Mouse (Mus musculus) brain, embryonic 14.5 days (tissue): ENCODE measurements at regions not wholly inside any gene's neighbourhood (a gene's known extent, or its start where the extent isn't known, plus 50 kb on each side); places are given as distances from the start of the nearest gene placed in this dataset.

Source experiments
- DNase-seq: peaks from one replicate; pipeline ENCODE4 v3.0.0-alpha.2; 2011; ENCODE audit warnings: low read depth
- CTCF ChIP-seq: fragments of 200-500 bp; IDR thresholded peaks from 2 replicates; pipeline ENCODE4 v1.5.1; 2012; ENCODE audit warnings: inconsistent platforms, mild to moderate bottlenecking, moderate library complexity, borderline replicate concordance; ENCODE audit not compliant: insufficient read depth, insufficient read length; ENCODE audit errors: extremely low read depth
- POLR2A ChIP-seq: fragments of 200-500 bp; IDR thresholded peaks from 2 replicates; pipeline ENCODE4 v1.6.1; 2012; ENCODE audit warnings: mild to moderate bottlenecking, inconsistent platforms, borderline replicate concordance; ENCODE audit not compliant: poor library complexity, insufficient read depth, insufficient read length, severe bottlenecking; ENCODE audit errors: extremely low read depth

GRCm38 (mm10) chr2:147514748-147515147, 153.0 kb downstream of the Pax1 start:
- no peak for TF ChIP-seq CTCF
- no peak for TF ChIP-seq POLR2A
- DNase-seq, result no peak

GRCm38 (mm10) chr2:147503962-147504361, 142.2 kb downstream of the Pax1 start:
- DNase-seq, result no peak
- TF ChIP-seq POLR2A (no peak), CTCF (no peak)

- DNase-seq, result no peak
- TF ChIP-seq CTCF, result no peak
- no peak for TF ChIP-seq POLR2A
Observed at GRCm38 (mm10) chr2:147498731-147499130, 137.0 kb downstream of the Pax1 start.

DNA sequence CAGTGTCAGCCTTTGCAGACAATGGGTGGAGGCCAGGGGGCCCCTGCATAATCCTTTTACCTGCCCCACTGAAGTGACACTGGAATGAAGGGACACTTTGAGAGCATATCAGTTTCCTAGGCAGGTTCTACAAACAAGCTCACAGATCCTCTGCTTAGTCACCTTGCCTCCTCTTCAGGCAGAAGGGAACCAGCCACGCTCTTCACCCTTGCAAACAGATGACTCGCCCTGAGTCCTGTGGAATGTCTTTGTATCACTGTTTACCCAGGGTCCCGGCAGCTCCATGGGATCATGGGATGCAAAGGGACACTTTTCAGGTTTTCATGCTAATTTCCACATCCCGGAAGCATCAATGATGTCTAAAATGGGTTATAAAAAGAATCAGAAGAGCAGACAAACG, 94.2 kb downstream of the Pax1 start:
- no peak for DNase-seq
- TF ChIP-seq CTCF (no peak), POLR2A (no peak)

- DNase-seq, result peak; percentile 74
- TF ChIP-seq CTCF, result no peak
- no peak for TF ChIP-seq POLR2A
Observed at GRCm38 (mm10) chr2:147454362-147455257, 92.9 kb downstream of the Pax1 start.
